Mouse (Mus musculus) myocyte (in vitro differentiated cells): ENCODE measurements around the gene Wsb1.

ENCODE experiments used
- E2F4 ChIP-seq: IDR thresholded peaks from one replicate; pipeline ENCODE4 v1.6.1; 2011; ENCODE audit warnings: mild to moderate bottlenecking, control low read depth, moderate library complexity; ENCODE audit not compliant: insufficient read depth
- SRF ChIP-seq: IDR thresholded peaks from one replicate; pipeline ENCODE4 v1.6.1; 2011; ENCODE audit warnings: low read depth; ENCODE audit not compliant: control insufficient read depth, insufficient read length
- TCF3 ChIP-seq: IDR thresholded peaks from one replicate; pipeline ENCODE4 v1.6.1; 2011; ENCODE audit warnings: low read depth, control low read depth; ENCODE audit not compliant: insufficient read length
- USF1 ChIP-seq: IDR thresholded peaks from one replicate; pipeline ENCODE4 v1.6.1; 2011; ENCODE audit warnings: low read depth, mild to moderate bottlenecking, control low read depth, moderate library complexity

GRCm38 (mm10) chr11:79273039-79273438, 18.6 kb upstream of the Wsb1 start:
- no peak for TF ChIP-seq E2F4
- TF ChIP-seq USF1, result no peak
- TF ChIP-seq TCF3, result no peak
- TF ChIP-seq SRF, result no peak
